Mouse (Mus musculus) C2C12 (cell line): ENCODE measurements around the gene Cgnl1.

ENCODE experiments used
- CTCF ChIP-seq: IDR thresholded peaks from one replicate; pipeline ENCODE4 v1.5.1; 2011; ENCODE audit not compliant: control insufficient read depth, insufficient read depth, insufficient read length
- MAX ChIP-seq: IDR thresholded peaks from one replicate; pipeline ENCODE4 v1.6.1; 2011; ENCODE audit warnings: mild to moderate bottlenecking, control low read depth

DNA sequence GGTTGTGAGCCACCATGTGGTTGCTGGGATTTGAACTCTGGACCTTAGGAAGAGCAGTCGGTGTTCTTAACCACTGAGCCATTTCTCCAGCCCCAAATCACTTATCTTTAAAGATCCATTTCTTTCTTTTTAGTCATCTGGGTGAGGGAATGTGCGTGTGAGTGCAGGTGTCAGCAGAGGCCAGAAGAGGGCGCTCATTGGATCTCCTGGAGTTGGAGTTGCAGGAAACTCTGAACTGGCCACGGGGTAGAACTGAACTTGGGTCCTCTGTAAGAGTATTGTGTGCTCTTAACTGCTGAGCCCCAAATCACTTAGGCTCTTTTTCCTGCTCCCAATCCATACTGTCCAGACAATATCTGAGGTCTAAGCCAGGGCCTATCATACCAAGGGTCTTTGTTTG, 127.8 kb downstream of the Cgnl1 start:
- no peak for TF ChIP-seq MAX
- no peak for TF ChIP-seq CTCF
